Mouse (Mus musculus) testis, adult 2 months (tissue): ENCODE data around the gene Sult4a1.

Experiments used
- CTCF ChIP-seq: fragments of 200-500 bp; IDR thresholded peaks from 2 replicates; pipeline ENCODE4 v1.5.1; 2012; ENCODE audit warnings: low read depth, mild to moderate bottlenecking, inconsistent platforms, low read length, moderate library complexity; ENCODE audit not compliant: control insufficient read depth, insufficient read depth, insufficient replicate concordance
- POLR2A ChIP-seq: fragments of 200-500 bp; IDR thresholded peaks from 2 replicates; pipeline ENCODE4 v1.6.1; 2012; ENCODE audit warnings: low read depth, mild to moderate bottlenecking, inconsistent platforms, low read length, moderate library complexity; ENCODE audit not compliant: control insufficient read depth

GRCm38 (mm10) chr15:84058841-84059240, 46.7 kb downstream of the Sult4a1 start:
- TF ChIP-seq CTCF (no peak), POLR2A (no peak)
